Mouse (Mus musculus) heart, adult 11 months (tissue): ENCODE measurements around the gene Fam186a.

Source experiments
- DNase-seq: peaks from one replicate; pipeline ENCODE4 v3.0.0; 2022

The Fam186a gene

DNA sequence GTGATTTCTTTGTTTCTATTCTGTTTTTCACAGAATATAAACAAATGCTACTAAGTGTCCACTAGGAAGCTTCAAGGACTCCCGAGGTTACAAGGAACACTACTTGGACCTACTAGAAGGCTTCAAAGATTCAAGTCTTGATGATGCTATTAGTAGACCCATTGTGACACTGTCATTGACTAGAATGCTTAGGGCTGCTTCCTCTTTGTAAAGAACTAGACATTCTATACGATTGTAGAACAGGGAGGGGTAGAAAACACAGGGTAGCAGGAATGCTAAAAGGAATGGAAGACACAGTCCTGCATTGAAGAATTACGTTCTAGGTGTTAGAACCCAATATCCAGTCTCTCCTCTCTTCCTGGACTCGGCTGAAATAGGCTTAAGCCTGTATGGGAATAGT lies at the start of gene Fam186a:
TSS of gene Fam186a (minus strand) at position 101 of the 400 bp plus-strand sequence.
- peak; percentile 49 for DNase-seq

DNA sequence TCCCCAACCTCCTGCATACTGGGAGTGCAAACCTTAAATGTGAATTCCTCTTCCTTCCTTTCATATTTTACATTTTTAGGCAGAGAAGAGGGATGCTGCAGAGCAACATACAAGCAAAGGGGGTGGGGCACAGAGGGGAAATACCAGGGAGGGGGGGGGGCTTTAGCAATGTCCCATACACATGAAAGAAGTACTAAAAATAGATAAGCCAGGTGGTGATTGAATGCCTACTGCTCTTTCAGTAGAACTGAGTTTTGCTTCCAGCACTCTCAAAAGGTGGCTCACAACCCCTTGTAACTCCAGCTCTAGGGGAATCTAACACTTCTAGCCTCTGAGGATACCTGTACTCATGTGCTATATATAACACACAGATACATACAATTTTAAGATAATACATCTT lies 39.3 kb upstream of the Fam186a start:
- peak; percentile 52 for DNase-seq

DNA sequence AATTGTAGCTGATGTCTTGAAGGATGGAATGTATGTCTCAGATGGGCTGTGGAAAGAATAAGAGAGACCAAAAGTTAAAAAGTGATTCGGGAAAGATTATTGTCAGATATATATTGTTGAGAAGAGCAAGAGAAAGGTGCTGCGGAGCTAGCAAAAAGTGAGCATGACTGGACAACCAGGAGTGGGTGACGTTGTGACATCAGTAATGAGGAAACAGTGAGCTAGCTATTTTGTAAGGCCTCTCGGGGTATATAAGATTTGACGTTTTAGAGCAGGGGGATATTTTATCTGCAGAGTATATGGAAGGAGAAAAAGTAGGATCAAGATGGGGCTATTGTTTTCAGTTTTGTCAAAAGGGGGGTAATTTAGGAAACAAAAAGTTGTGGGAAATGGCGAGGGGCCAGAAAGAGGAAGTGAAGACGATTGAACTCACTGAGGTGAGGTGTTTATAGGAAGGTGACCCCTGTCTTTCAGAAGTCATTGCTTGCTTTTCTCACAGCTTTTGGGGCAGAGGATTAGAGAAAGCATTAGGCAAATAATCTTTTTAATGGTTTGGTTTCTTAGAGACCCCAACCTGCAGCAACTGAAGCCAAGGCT lies 37.9 kb upstream of the Fam186a start:
- DNase-seq, result peak; percentile 24

DNA sequence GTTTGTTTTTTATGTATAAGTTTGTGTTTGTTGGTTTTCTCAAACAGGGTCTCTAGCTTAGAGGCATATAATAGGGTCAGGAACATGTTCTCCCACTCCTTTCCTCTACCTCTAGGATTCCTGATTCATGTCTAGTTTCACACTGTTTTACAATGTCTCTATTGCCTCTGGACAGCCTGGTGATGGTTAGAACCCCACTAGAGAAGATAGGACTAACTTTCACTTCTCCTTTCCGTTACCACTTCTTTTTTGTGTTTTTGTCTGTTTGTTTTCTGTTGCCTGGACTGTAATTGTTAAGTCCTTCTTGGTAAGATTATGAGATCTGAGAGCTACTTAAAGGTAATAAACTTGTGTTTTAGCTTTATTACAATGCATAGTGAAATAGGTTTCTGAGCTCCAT lies 32.5 kb upstream of the Fam186a start:
- no peak for DNase-seq

DNA sequence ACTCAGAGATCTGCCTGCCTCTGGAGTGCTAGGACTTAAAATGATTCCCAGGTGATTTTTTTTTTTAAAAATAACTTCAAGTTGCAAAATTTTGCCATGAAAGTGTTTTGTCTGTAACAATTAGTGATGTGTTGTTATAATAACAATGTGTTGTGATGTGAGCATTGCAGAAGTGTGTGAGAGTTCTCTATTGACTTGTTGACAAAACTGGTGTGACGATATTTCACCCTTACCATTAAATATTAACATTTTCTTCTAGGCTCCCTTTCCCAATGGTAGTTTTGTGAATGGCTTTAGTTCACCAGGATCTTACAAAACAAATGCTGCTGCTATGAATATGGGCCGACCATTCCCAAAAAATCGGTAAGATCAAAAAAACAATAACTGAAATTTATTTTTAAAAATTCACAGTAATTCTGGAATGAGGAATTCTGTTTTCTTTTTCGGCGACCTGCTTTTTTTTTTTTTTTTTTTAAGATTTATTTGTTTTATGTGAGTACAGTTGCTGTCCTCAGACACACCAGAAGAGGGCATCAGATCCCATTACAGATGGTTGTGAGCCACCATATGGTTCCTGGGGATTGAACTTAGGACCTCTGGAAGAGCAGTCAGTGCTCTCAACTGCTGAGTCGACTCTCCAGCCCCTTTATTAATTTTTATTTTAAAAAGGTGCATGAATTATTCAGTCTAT lies 30.4 kb upstream of the Fam186a start:
- DNase-seq, result no peak

DNA sequence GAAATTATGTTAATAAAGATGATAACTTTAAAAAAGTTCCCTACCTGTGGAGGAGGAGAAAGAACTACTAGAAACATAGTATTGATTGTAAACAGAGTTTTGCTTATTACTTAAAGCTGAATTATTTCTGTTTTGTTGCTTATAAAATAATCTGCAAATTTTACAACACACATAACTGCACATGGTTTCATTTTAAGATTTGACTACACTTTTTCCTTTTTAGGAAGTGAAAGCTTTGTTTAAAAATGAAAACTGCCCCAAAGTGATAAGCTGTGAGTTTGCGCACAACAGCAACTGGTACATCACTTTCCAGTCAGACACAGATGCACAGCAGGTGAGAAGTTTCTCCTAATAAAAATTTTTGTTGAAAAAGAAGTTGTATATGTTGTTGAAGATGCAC lies 26.2 kb upstream of the Fam186a start:
- DNase-seq, result no peak

DNA sequence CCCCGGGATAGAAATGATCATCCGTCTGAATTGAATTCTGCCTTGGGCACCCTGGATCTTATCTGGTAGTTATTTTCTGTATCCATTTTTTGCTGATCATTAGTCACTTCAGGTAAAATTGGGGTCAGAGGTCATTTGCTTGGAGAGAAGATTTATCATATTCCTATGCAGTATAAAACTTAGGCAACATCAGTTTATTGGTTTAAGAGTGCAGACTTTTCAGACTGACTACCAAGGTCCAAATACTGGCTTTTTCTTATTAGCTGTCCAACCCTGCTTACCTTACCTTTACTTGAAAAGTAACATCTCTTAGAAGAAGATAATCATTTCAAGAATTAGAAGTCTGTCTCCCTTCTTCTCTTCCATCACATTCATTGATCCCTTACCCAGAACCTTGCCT lies 12.9 kb upstream of the Fam186a start:
- peak; percentile 14 for DNase-seq

DNA sequence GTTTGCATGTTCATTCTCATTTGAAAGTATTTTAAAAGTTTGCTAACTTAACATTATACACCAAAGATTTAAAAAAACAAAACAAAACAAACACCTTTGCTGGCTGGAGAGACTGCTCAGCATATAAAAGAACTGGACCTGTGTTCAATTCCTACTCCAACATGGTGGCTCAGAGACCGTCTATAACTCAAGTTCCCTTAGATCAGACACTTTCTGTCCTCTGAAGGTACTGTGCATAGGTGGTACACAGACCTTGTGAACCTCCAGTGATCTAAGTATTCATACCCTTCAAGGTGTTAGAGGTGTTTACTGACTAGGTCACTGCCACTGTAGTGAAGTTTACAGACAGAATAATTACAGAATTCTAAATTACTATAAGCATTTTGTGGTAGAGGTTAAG lies 12.4 kb upstream of the Fam186a start:
- DNase-seq, result no peak

DNA sequence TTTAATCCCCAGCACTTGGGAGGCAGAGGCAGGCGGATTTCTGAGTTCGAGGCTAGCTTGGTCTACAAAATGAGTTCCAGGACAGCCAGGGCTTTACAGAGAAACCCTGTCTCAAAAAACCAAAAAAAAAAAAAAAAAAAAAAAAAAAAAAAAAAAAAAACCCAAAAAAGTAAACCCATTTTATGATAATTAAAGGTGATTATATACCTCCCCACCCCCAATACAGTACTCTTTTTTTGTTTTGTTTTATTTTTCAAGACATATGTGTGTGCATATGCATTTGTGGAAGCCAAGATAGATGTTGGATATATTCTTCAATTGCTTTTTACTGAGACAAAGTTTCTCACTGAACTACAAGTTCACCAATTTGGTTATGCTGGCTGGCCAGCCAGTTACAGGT lies 9.3 kb upstream of the Fam186a start:
- DNase-seq, result peak; percentile 55

DNA sequence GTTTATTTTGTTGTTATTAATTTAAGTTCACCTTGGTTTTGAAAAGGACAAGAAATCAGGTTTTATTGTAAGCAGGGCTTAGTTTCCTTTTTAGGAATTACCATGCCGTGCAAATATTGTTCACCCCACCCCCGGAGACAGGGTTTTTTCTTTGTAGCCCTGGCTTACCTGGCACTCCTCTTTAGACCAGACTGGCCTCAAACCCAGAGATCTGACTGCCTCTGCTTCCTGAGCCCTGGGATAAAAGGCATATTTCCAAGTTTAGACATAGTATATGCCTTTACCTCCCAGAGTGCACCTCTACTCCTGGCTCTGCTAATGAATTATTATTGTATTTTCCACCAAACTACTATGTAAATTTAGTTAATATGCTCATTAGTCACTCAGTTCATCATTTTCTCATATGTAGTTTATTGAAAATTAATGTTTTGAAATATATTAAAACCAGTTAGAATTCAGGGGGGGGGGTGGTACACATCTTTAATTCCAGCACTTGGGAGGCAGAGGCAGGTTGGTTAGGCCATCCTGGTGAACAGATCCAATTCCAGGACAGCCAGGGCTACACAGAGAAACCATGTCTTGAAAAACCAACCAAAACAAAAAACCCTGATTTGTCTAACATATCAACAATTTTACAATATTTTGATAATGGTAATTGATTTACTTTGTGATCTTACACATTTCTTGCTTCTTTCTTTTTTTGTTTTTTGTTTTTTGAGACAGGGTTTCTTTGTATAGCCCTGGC lies 7.8 kb upstream of the Fam186a start:
- peak; percentile 66 for DNase-seq

DNA sequence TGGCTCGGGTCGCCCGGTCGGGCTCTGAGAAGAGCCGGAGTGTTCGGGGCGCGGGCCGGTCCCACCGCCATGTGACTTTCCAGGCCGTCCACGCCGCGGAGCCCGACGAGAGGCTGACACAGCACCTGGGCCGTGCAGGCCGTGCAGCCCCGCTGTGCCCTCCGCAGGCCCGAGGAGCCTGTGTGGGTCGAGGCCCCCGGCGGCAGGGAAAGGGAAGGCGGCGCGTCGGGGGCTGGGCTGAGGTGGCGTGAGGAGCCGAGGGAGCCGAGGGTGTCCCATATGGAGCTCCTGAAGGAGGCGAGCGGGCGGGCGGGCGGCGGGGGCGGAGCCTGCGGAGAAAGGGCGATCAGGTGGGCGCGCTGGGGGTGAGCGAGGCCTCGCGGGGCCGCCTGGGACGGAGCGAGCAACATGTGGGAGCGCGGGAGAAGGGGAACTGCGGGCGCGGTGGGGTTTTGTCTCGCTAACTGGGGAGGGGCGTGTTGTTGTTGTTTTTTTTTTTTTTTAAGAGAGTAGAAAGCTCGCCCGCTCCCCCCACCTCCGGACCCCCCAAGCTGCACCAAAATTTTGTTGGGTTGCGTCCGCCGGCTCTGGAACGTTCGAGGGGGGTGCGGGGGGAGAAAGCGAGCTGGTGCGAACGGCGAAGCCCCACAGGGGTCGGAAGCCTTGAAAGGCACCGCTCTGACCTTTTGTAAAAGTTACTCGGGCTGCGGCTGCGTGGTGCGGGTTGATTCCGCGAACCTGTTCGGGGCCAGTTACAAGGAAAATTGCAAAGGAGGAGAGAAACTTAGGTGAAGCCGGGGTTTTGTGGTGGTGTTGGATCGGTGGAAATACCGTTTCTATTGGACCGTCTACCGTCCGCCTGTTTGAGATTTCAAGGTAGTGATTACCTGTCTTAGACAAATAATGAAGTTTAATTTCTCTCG lies 6.4 kb upstream of the Fam186a start:
- peak; percentile 94 for DNase-seq

DNA sequence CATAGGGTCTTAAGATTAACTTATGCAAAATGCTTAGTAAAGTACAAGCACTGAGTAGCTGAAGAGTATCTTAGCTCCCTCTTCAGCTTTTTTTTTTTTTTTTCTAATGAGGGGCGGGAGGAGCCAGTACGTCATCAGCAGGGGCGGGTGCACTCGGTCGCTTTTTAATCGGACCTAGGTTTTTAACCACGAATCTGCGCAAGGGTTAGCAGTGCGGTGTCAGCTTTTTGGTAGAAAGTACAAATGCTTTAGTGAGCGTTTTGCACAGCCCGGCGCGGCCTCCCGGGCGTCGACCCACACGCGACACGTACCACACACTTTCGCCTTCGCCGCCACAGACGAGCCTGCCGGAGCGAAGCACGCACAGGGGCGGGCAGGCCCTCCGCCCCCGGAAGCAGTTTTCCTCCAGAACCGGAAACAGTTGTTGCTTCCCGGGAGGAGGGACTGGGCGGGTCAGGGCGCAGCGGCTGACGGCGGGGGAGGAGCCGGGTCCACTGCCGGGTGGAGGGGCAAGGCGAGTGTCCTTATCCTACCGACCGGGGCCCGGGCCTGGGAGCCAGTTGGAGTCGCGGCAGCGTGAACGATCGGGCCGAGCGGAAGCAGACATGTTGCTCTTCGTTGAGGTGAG lies 5.6 kb upstream of the Fam186a start:
- DNase-seq, result peak; percentile 100

DNA sequence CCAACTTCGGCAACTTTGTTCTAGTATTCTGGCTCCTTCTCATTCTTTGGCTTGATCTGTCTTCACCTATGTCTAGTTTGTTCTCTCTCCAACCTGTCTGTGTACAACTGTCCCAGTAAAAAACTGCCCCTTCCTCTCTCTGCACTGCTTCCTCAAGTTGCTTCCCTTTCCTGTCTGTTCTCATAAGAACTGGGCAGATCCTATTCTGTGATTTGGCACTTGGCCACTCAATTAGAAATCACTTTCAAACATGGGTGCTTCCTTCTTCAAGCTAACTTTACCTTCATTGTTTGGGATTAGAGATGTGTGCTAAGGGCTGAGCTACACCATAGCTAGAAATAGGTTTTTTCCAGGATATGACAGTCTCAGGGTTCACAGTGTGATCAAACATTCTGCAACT lies 3.7 kb upstream of the Fam186a start:
- peak; percentile 93 for DNase-seq

DNA sequence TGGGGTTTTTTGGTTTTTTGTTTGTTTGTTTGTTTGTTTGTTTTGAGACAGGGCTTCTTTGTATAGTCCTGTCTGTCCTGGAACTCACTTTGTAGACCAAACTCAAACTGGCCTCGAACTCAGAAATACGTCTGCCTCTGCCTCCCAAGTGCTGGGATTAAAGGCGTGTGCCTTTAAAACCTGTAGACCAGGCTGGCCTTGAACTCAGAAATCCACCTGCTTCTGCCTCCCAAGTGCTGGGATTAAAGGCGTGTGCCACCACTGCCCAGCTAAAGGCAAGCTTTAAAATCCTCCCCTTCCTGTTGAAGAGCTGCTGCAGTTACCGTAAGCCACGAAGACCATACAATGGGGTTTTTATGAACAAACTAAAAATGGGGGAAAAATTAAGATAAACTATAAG lies 2.9 kb upstream of the Fam186a start, which contains the start of gene Larp4:
TSS of gene Larp4 (plus strand) at position 301 of the 400 bp plus-strand sequence.
- DNase-seq, result peak; percentile 60

DNA sequence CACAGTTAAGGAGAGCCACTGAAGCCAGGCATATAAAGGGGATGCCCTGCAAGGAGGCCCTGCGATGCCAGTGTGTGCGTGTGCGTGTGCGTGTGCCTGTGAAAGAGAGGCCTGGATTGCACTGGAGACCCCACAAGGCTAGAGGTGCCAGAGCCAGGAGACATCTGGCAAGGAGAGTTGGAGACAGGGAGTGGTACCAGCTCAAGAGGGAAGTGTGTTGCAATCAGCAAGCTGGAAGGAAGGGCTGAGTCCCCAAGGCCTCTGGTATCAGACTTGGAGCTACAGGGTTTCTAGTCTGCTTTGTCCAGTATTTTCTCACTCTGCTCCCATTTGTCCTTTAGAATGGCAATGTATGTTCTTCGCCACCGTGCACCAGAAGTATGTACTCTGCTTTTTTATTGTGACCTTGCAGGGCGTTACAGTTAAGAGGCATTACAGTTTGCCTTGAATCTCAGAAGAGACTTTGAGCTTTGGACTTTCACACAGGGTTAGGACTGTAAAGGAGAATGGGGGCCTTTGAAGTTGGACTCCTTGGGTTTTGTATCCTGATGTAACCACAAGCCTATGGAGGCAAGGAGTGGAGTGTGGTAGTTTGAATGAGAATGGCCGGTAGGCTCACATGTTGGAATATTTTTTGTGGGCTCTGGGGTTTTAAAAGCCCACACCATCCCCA lies 1.6 kb downstream of the Fam186a start:
- peak; percentile 96 for DNase-seq

DNA sequence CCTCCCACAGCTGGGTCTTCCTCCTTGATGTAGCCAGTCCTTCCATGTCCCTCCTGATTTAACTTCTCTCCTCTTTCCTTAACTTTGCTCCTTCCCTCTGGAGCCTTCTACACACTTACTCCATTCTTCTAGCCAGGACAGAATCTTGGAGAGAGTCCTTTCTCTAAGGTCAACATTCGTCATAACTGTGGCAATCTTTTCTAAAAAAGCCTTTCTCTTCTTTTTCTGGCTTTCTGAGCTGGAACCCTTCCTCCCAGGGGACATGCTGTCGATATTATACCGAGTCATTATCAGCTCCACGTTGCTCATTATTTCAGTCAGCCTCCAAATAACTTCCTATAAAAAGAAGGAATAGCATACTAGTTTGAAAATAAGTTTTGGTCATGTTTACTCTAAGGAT lies 11.5 kb downstream of the Fam186a start:
- DNase-seq, result peak; percentile 83

DNA sequence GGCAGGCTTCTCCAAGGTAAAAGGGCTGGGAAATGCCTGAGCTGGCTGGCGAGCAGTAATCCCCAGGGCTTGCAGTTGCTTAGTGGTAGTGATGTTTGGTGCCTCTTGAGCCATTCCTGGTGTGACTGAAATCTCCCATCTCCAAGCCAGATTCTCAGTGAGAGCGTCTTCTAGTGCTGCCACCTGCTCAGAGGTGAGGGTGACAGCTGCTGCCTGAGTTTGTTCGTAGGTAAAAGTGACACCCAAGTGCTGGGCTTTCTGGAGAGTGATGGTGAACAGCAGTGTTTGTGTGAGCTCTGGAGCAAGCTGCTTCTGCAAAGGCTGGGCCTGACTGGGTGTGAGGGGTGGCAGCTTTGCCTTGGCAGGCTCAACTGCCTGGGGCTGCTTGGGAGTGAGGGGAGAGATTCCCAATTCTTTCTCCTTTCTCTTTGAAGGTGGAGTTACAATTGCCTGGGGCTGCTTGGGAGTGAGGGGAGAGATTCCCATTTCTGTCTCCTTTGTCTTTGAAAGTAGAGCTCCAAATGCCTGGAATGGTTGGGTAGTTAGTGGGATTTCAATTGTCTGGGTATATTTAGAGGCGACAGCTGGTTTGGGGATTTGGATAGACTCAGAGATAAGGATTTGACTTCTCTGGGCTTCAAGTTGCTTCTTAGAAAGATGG lies 25.8 kb downstream of the Fam186a start:
- DNase-seq, result no peak

DNA sequence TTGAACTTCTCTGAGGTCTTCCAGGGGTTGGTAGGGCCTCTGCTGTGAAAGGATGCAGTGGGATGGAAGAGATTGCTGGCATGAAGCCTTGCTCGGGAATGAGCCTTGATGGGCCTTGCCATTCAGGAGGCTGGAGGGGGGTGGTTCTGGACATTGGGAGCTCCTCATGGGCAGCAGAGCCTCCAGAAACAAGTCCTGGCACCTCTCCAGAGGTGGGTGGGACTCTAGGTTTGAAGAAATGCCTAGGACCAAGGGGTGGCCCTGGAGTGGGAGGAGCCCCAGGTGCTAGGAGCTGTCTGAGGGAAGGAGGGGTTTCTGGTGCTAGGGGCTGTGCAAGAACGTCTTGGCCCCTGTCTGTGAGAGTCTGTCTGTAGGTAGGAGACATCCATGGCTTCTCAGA lies 26.4 kb downstream of the Fam186a start:
- no peak for DNase-seq

DNA sequence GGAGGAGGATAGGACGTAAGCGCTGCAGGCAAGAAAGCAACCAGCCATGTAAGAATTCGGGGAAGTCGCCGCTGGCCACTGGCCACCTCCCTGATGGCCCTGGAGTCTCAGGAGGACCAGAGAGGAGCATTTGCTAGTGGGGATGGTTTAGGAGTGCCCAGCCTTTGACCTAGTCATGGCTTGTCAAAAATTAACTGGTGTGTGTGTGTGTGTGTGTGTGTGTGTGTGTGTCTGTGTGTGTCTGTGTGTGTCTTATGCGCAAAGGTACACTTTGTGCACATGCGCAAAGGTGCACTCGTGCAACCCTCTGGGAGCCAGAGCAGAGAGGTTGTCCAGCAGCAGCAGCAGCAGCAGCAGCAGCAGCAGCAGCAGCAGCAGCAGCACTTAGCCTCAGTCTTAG lies 29.0 kb downstream of the Fam186a start:
- DNase-seq, result no peak

DNA sequence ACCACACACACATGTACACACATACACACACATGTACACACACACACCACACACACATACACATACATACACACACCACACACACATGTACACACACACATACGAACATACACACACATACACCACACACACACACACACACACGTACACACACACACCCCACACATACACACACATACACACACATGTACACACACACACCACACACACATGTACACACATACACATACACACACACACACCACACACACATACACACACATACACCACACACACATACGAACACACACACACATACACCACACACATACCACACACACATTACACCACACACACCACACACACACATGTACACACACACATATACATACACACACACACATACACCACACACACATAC lies 30.2 kb downstream of the Fam186a start:
- no peak for DNase-seq

DNA sequence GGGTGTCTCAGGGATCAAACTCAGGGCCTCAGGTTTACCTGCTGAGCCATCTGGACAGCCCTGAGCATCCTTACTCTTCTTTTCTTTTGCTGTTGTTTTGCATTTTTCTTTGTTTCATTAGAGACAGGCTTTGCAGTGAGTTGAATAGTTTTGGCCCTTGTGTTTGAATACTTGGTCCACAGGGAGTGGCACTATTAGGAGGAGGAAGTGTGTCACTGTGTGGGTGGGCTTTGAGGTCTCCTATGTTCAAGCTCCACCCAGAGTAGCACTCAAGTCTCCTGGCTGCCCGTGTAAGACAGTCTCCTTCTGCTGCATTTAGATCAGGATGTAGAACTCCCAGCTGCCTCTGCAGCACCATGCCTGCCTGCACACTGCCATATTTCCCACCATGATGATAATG lies 32.4 kb downstream of the Fam186a start:
- no peak for DNase-seq
